Comparison of ENCODE assay signal across 8 mouse cellular contexts in the genomic region with DNA sequence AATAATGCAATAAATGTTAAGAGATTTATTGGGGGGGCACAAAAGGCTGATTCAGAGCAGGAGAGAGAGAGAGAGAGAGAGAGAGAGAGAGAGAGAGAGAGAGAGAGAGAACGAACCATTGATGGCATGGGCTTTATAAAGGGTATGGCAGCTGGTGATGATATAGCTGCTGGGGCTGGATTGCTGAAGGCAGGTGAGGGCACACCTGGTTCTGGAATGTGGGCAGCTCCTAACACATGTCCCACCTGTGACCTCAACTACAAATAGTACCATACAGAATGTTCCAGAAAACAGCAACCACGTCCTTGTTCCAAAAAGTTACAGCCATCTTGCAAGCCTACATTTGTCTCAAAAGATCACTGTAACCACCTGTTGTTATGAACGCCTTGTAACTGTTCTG. TPM values are rescaled to one million over a fixed set of nuclear protein-coding genes. Genes with fewer than 3 reads are reported as not detected.
A peak's percentile ranks its signal among the peaks of the same experiment; 100 is the strongest.
DNase-seq lines count a peak whose midpoint lies in the region; ATAC-seq lines count a peak whose summit lies in the region.

No protein-coding gene starts in this region.

- ATAC-seq in kidney, embryonic 15.5 days (replicated peaks; ENCODE audit: low FRiP score), result no peak
- ATAC-seq in hindbrain, embryonic 15.5 days (ENCODE audit: low FRiP score, low read depth), result no peak
- no peak for ATAC-seq in midbrain, embryonic 14.5 days (ENCODE audit: low FRiP score, low TSS enrichment)

- peaks cover 36% of the 10 kb centered on the region for H3K4me1 ChIP-seq in kidney, embryonic 15.5 days
- peaks cover 38% of the 10 kb centered on the region for H3K4me1 ChIP-seq in embryonic facial prominence, embryonic 10.5 days
- peaks cover 41% of the 10 kb centered on the region for H3K4me1 ChIP-seq in hindbrain, embryonic 15.5 days (replicated peaks)
- H3K4me1 ChIP-seq in midbrain, embryonic 14.5 days (ENCODE audit: control insufficient read depth, insufficient read depth, low read length), result peaks cover 31% of the 10 kb centered on the region

- H3K4me2 ChIP-seq in kidney, embryonic 15.5 days, result peak overlapping the region; percentile 71
- H3K4me2 ChIP-seq in hindbrain, embryonic 15.5 days, result peak overlapping the region; percentile 81
- peak overlapping the region; percentile 69 for H3K4me2 ChIP-seq in midbrain, embryonic 14.5 days (ENCODE audit: low read length)

- peaks cover 35% of the 10 kb centered on the region for H3K36me3 ChIP-seq in kidney, embryonic 15.5 days
- peaks cover 68% of the 10 kb centered on the region for H3K36me3 ChIP-seq in embryonic facial prominence, embryonic 10.5 days (replicated peaks)
- H3K36me3 ChIP-seq in hindbrain, embryonic 15.5 days, result peaks cover 12% of the 10 kb centered on the region
- H3K36me3 ChIP-seq in midbrain, embryonic 14.5 days (ENCODE audit: control insufficient read depth, insufficient read depth, low read length), result peaks cover 25% of the 10 kb centered on the region

- 52% methylated on average over 2 of the region's 3 CpGs for WGBS in kidney, embryonic 15.5 days
- WGBS in embryonic facial prominence, embryonic 10.5 days, result 86% methylated on average over 3 of the region's 3 CpGs
- WGBS in hindbrain, embryonic 15.5 days, result 68% methylated on average over 3 of the region's 3 CpGs
- WGBS in midbrain, embryonic 14.5 days, result 69% methylated on average over 3 of the region's 3 CpGs

- peak overlapping the region; percentile 98 for H3K9ac ChIP-seq in kidney, embryonic 15.5 days
- H3K9ac ChIP-seq in hindbrain, embryonic 15.5 days, result peak overlapping the region; percentile 94; the same call in 1 of the 2 replicates
- peak overlapping the region; percentile 98; the same call in 1 of the 2 replicates for H3K9ac ChIP-seq in midbrain, embryonic 14.5 days (replicated peaks; ENCODE audit: low read length)

- H3K27ac ChIP-seq in kidney, embryonic 15.5 days, result peak overlapping the region; percentile 99
- peak overlapping the region; percentile 100 for H3K27ac ChIP-seq in embryonic facial prominence, embryonic 10.5 days (replicated peaks)
- peak overlapping the region; percentile 96 for H3K27ac ChIP-seq in hindbrain, embryonic 15.5 days (replicated peaks)
- H3K27ac ChIP-seq in midbrain, embryonic 14.5 days (replicated peaks; ENCODE audit: low read depth, low read length), result no peak overlapping the region

- peak overlapping the region; percentile 99 for H3K4me3 ChIP-seq in kidney, embryonic 15.5 days (replicated peaks)
- peak overlapping the region; percentile 98 for H3K4me3 ChIP-seq in embryonic facial prominence, embryonic 10.5 days
- H3K4me3 ChIP-seq in hindbrain, embryonic 15.5 days, result peak overlapping the region; percentile 86
- peak overlapping the region; percentile 81 for H3K4me3 ChIP-seq in midbrain, embryonic 14.5 days (replicated peaks; ENCODE audit: low read depth, low read length)

- no peak for DNase-seq in kidney, adult 11 months
- DNase-seq in embryonic facial prominence, embryonic 10.5 days (ENCODE audit: low spot score), result no peak
- no peak for DNase-seq in midbrain, embryonic 14.5 days
- no peak for DNase-seq in Muller cell, postnatal 12 days (ENCODE audit: inconsistent ontology term)
- DNase-seq in ovary, postnatal 10 days (ENCODE audit: low spot score), result no peak
- DNase-seq in left cerebral cortex, adult 9 months (ENCODE audit: low spot score in 2 of 2), result no peak

- no peaks in the 10 kb centered on the region for H3K9me3 ChIP-seq in kidney, embryonic 15.5 days (replicated peaks)
- peaks cover 17% of the 10 kb centered on the region for H3K9me3 ChIP-seq in embryonic facial prominence, embryonic 10.5 days
- no peaks in the 10 kb centered on the region for H3K9me3 ChIP-seq in hindbrain, embryonic 15.5 days
- H3K9me3 ChIP-seq in midbrain, embryonic 14.5 days (ENCODE audit: control insufficient read depth, low read length), result no peaks in the 10 kb centered on the region

- H3K27me3 ChIP-seq in kidney, embryonic 15.5 days, result no peaks in the 10 kb centered on the region
- H3K27me3 ChIP-seq in embryonic facial prominence, embryonic 10.5 days (replicated peaks; ENCODE audit: low read depth, poor library complexity, severe bottlenecking), result no peaks in the 10 kb centered on the region
- no peaks in the 10 kb centered on the region for H3K27me3 ChIP-seq in hindbrain, embryonic 15.5 days
- no peaks in the 10 kb centered on the region for H3K27me3 ChIP-seq in midbrain, embryonic 14.5 days (ENCODE audit: control insufficient read depth, insufficient read depth, low read length)

RNA-seq across cellular contexts. Expression of a gene that starts 1.5 kb away (rescaled TPM):
- polyA plus RNA-seq in kidney, embryonic 15.5 days (2015; fragmentation: Nextera tagmentation; extraction: Ambion mirVana), result 41.7 and 46.1 TPM in 2 replicates
- 73.5 and 75.8 TPM in 2 replicates for polyA plus RNA-seq in embryonic facial prominence, embryonic 10.5 days (2016; fragmentation: Nextera tagmentation; extraction: Ambion mirVana)
- 51.9 and 56.2 TPM in 2 replicates for polyA plus RNA-seq in hindbrain, embryonic 15.5 days (2015; fragmentation: Nextera tagmentation; extraction: Ambion mirVana)
- polyA plus RNA-seq in midbrain, embryonic 14.5 days (2014; fragmentation: Nextera tagmentation; extraction: Ambion mirVana), result 31.9 and 39.7 TPM in 2 replicates

RNA-seq across cellular contexts. Expression of a gene that starts 1.6 kb away (rescaled TPM):
- polyA plus RNA-seq in kidney, embryonic 15.5 days (2015; fragmentation: Nextera tagmentation; extraction: Ambion mirVana), result 21.3 and 21.7 TPM in 2 replicates
- polyA plus RNA-seq in embryonic facial prominence, embryonic 10.5 days (2016; fragmentation: Nextera tagmentation; extraction: Ambion mirVana), result 27.3 and 30.0 TPM in 2 replicates
- 18.4 and 19.3 TPM in 2 replicates for polyA plus RNA-seq in hindbrain, embryonic 15.5 days (2015; fragmentation: Nextera tagmentation; extraction: Ambion mirVana)
- 11.6 and 13.6 TPM in 2 replicates for polyA plus RNA-seq in midbrain, embryonic 14.5 days (2014; fragmentation: Nextera tagmentation; extraction: Ambion mirVana)

RNA-seq across cellular contexts. Expression of a gene that starts 12.7 kb away (rescaled TPM):
- 59.3 and 62.3 TPM in 2 replicates for polyA plus RNA-seq in kidney, embryonic 15.5 days (2015; fragmentation: Nextera tagmentation; extraction: Ambion mirVana)
- 65.1 and 69.1 TPM in 2 replicates for polyA plus RNA-seq in embryonic facial prominence, embryonic 10.5 days (2016; fragmentation: Nextera tagmentation; extraction: Ambion mirVana)
- 72.0 and 80.9 TPM in 2 replicates for polyA plus RNA-seq in hindbrain, embryonic 15.5 days (2015; fragmentation: Nextera tagmentation; extraction: Ambion mirVana)
- 55.2 and 71.2 TPM in 2 replicates for polyA plus RNA-seq in midbrain, embryonic 14.5 days (2014; fragmentation: Nextera tagmentation; extraction: Ambion mirVana)

RNA-seq across cellular contexts. Expression of a gene that starts 22.7 kb away (rescaled TPM):
- 51.1 and 90.2 TPM in 2 replicates for polyA plus RNA-seq in kidney, embryonic 15.5 days (2015; fragmentation: Nextera tagmentation; extraction: Ambion mirVana)
- polyA plus RNA-seq in embryonic facial prominence, embryonic 10.5 days (2016; fragmentation: Nextera tagmentation; extraction: Ambion mirVana), result 9.3 and 10.7 TPM in 2 replicates
- 4.9 and 5.0 TPM in 2 replicates for polyA plus RNA-seq in hindbrain, embryonic 15.5 days (2015; fragmentation: Nextera tagmentation; extraction: Ambion mirVana)
- 4.3 and 4.5 TPM in 2 replicates for polyA plus RNA-seq in midbrain, embryonic 14.5 days (2014; fragmentation: Nextera tagmentation; extraction: Ambion mirVana)

RNA-seq across cellular contexts. Expression of a gene that starts 23.1 kb away (rescaled TPM):
- 23.4 and 26.7 TPM in 2 replicates for polyA plus RNA-seq in kidney, embryonic 15.5 days (2015; fragmentation: Nextera tagmentation; extraction: Ambion mirVana)
- polyA plus RNA-seq in embryonic facial prominence, embryonic 10.5 days (2016; fragmentation: Nextera tagmentation; extraction: Ambion mirVana), result 31.3 and 34.4 TPM in 2 replicates
- polyA plus RNA-seq in hindbrain, embryonic 15.5 days (2015; fragmentation: Nextera tagmentation; extraction: Ambion mirVana), result 37.2 and 38.8 TPM in 2 replicates
- 24.6 and 27.6 TPM in 2 replicates for polyA plus RNA-seq in midbrain, embryonic 14.5 days (2014; fragmentation: Nextera tagmentation; extraction: Ambion mirVana)
